Mouse (Mus musculus): ENCODE results near the gene Shb.
"Not testable (repeated sequence)": the region's sequence is repeated elsewhere in the genome, so short reads cannot be mapped to it uniquely, and the experiment has no call there.

DNA sequence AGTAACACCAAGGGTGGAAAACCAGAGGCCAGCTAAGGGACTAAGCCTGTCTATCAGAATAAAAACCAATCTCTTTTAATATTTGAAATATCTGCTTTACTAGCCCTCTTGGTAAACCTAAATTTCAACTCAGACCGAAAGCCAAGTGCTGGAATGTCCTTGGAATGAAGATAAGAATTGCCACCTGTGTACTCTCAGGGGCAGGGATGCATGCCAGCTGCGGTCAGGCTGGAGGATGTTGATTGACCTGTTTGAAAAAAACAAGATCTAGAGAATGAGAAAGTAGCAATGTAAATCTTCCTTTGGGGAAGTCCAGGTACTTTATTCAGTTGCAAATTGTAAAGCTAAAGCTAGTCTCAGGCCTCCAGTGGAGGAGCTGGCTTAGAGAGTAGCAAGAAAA is 150.1 kb downstream of the Shb start:
- not testable (repeated sequence) for TF ChIP-seq POLR2A (IDR thresholded peaks at IDR 0.05; ENCODE audit: low read depth, low read length); CTCF (IDR thresholded peaks at IDR 0.05; ENCODE audit: extremely low read depth, insufficient read length, insufficient replicate concordance, low read depth, low read length)

Measured in small intestine, adult 2 months (tissue).